Mouse (Mus musculus) ES-E14 (cell line): ENCODE results near the gene Txn1.

Experiments used
- HCFC1 ChIP-seq: IDR thresholded peaks from 2 replicates; pipeline ENCODE4 v1.6.1; 2012; ENCODE audit warnings: low read length, inconsistent platforms, borderline replicate concordance; ENCODE audit not compliant: insufficient read depth
- MAFK ChIP-seq: IDR thresholded peaks from 2 replicates; pipeline ENCODE4 v1.6.1; 2014; ENCODE audit warnings: mild to moderate bottlenecking, low read depth, low read length, inconsistent platforms; ENCODE audit not compliant: insufficient read depth
- ZNF384 ChIP-seq: IDR thresholded peaks from 2 replicates; pipeline ENCODE4 v1.6.1; 2012; ENCODE audit warnings: low read depth, low read length, inconsistent platforms

DNA sequence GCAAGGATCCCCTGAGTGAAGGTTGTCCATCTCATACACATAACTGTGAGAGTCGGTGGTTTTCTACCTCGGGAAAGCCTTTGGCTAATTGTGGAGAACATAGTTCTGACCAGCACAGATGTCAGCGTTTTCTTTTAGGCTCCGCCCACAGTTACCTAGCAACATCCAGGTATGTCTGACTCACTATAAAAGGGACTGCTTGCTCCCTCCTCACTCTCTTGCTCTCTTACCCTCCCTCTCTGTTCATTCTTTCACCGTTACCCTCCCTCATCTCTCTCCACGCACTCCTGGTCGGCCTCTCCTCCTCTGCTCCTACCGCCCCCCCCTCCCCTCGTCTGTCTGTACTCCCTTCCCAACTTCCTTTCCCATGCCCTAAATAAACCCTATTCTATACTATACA is 51.6 kb downstream of the Txn1 start:
- TF ChIP-seq ZNF384, result no peak
- TF ChIP-seq HCFC1, result no peak
- TF ChIP-seq MAFK, result 0 out of 2 replicates have a peak, but pooled peaks have one; percentile 2
